Mouse (Mus musculus): ENCODE results near the gene Plvap. TPM values are rescaled to one million over a fixed set of nuclear protein-coding genes. Genes with fewer than 3 reads are reported as not detected.
A peak's percentile ranks its signal among the peaks of the same experiment; 100 is the strongest.

Plvap gene
- total RNA-seq, 2 experiments from 2014 or later: 8.5 to 9.1 TPM

- Histone ChIP-seq H3K27ac (no peak overlapping the region), H3K4me3 (no peak overlapping the region)
- intact Hi-C loops (cut with DNase I): no loop called here
- no peak for DNase-seq (ENCODE audit: extremely low spot score in 1 of 2, low spot score in 2 of 2)
- TF ChIP-seq CTCF (IDR thresholded peaks at IDR 0.05): no peak
These were observed 32.6 kb downstream of the Plvap start for GRCm38 (mm10) chr8:71478943-71479342.

- peak; percentile 50 for TF ChIP-seq CTCF (IDR thresholded peaks at IDR 0.05)
- DNase-seq (ENCODE audit: extremely low spot score in 1 of 2, low spot score in 2 of 2): no peak
- H3K4me3 ChIP-seq: no peak overlapping the region; the same call in 1 of the 2 replicates
- intact Hi-C loops (cut with DNase I): no loop called here
- H3K27ac ChIP-seq: peak overlapping the region; percentile 88
These were observed 34.2 kb downstream of the Plvap start for GRCm38 (mm10) chr8:71477196-71477845.

GRCm38 (mm10) chr8:71476099-71476940 lies 35.2 kb downstream of the Plvap start:
- Histone ChIP-seq H3K4me3 (peak overlapping the region; percentile 46), H3K27ac (peak overlapping the region; percentile 88)
- no peak; the same call in 1 of the 2 replicates for TF ChIP-seq CTCF (IDR thresholded peaks at IDR 0.05)
- DNase-seq (ENCODE audit: extremely low spot score in 1 of 2, low spot score in 2 of 2): peak; percentile 84
- intact Hi-C loops (cut with DNase I): no loop called here

GRCm38 (mm10) chr8:71475702-71476075 lies 35.9 kb downstream of the Plvap start:
- no peak for DNase-seq (ENCODE audit: extremely low spot score in 1 of 2, low spot score in 2 of 2)
- intact Hi-C loops (cut with DNase I): no loop called here
- H3K27ac ChIP-seq: peak overlapping the region; percentile 88
- peak overlapping the region; percentile 46 for H3K4me3 ChIP-seq
- no peak for TF ChIP-seq CTCF (IDR thresholded peaks at IDR 0.05)

DNA sequence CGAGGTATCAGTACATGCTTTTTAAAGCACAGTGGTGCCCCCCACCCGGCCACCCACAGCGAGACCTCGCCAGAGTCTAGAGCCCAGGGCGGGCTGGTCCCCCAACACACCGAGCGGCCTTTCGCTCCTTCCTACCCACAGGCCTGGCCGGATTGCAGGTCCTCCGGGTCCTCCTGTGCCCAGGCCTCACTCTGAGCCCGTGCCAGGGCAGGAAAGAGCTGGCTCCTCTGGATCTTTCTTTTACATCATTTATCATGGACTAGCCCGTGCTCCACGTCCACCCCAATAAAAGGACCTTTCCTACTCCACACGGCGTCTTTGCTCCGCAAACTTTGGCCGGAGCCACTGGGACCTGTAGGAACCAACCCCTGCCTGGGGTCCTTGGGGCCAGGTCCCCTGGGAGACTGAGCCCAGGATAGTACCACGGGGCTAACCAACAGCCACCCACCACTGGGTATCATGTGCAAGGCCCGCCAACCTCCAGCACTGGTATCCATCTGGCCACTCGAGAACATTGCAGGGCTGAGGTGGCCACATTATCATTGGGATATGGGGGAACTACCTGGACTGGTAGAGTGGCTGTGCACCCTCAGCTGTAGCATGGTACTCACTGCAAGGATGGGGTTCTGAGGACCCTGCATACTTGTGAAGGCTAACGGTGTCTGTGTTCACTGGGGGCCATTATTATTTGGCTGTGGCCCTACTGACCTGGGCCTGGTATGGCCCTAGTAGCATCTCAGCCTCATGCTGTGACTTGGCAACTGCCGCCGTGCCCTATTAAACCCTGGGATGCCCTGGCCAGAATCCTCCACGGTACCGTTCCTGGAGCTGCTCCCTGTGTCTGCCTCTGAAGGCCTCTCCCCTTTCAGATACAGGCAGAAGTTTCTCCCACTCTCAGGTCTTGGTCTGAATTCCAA lies 36.5 kb downstream of the Plvap start:
- intact Hi-C loops (cut with DNase I): no loop called here
- Histone ChIP-seq H3K4me3 (no peak overlapping the region), H3K27ac (0 out of 2 replicates have a peak overlapping the region, but pooled peaks have one; percentile 88)
- no peak for DNase-seq (ENCODE audit: extremely low spot score in 1 of 2, low spot score in 2 of 2)
- no peak for TF ChIP-seq CTCF (IDR thresholded peaks at IDR 0.05)

GRCm38 (mm10) chr8:71474344-71474743 lies 37.2 kb downstream of the Plvap start:
- intact Hi-C loops (cut with DNase I): no loop called here
- no peak for DNase-seq (ENCODE audit: extremely low spot score in 1 of 2, low spot score in 2 of 2)
- Histone ChIP-seq H3K4me3 (no peak overlapping the region), H3K27ac (no peak overlapping the region)
- no peak for TF ChIP-seq CTCF (IDR thresholded peaks at IDR 0.05)

GRCm38 (mm10) chr8:71472601-71473386 lies 38.8 kb downstream of the Plvap start:
- Histone ChIP-seq H3K4me3 (no peak overlapping the region), H3K27ac (no peak overlapping the region)
- no peak for DNase-seq (ENCODE audit: extremely low spot score in 1 of 2, low spot score in 2 of 2)
- intact Hi-C loops (cut with DNase I): no loop called here
- TF ChIP-seq CTCF (IDR thresholded peaks at IDR 0.05): peak; percentile 49

- intact Hi-C loops (cut with DNase I): no loop called here
- no peak overlapping the region for H3K27ac ChIP-seq
- H3K4me3 ChIP-seq: no peak overlapping the region
- no peak for DNase-seq (ENCODE audit: extremely low spot score in 1 of 2, low spot score in 2 of 2)
- TF ChIP-seq CTCF (IDR thresholded peaks at IDR 0.05): no peak
These were observed 39.7 kb downstream of the Plvap start for GRCm38 (mm10) chr8:71471861-71472260.

- intact Hi-C loops (cut with DNase I): no loop called here
- Histone ChIP-seq H3K4me3 (no peak overlapping the region), H3K27ac (no peak overlapping the region)
- no peak for DNase-seq (ENCODE audit: extremely low spot score in 1 of 2, low spot score in 2 of 2)
- TF ChIP-seq CTCF (IDR thresholded peaks at IDR 0.05): no peak
These were observed 40.7 kb downstream of the Plvap start for GRCm38 (mm10) chr8:71470913-71471255.

DNA sequence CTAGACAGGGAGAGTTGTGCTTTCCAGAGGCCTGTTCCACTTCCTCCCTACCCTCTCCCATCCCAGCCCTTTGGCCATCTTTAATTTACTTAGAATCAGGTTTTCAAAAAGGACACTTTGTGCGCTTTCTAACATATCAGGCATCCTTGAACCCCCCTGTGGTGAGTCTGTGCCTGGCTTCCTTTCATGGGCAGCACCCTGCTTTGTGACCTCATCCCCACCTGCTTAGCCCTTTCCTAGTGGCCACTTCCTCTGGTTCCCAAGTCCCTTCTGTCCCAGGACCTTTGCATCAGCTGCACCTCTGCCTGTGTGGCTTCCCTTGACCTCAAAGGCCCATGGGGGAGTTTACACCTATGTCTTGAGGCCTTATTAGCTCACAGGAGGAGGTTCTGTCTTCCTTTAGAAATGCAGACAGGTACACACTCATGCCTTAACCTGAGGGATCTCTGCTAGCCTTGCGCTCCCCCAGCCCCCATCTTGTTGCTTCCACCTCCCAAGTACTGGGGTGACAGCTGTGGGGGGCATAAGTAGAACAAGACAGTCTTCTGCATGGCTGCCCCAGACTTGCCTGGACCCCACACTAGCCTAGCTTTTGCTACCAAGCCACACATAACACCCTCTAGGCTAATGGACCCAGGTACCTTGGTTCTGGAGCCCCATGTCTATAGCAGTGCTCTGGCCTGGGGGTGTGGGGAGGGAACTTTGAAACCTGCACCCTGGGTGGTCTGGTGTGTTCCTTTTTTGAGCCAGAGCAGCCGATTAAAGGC lies 41.2 kb downstream of the Plvap start:
- intact Hi-C loops (cut with DNase I): no loop called here
- peak overlapping the region; percentile 65 for H3K4me3 ChIP-seq
- H3K27ac ChIP-seq: peak overlapping the region; percentile 92
- no peak for TF ChIP-seq CTCF (IDR thresholded peaks at IDR 0.05)
- no peak for DNase-seq (ENCODE audit: extremely low spot score in 1 of 2, low spot score in 2 of 2)
